Mouse (Mus musculus) forebrain, embryonic 14.5 days (tissue): ENCODE measurements around the gene Ptdss2. TPM values are rescaled to one million over a fixed set of nuclear protein-coding genes. Genes with fewer than 3 reads are reported as not detected.
A peak's percentile ranks its signal among the peaks of the same experiment; 100 is the strongest.

ENCODE experiments used
- ATAC-seq: fragments of 200-750 bp; cut with Nextera tagmentation; 2 replicates; pipeline ENCODE4 v1.8.0; 2017; ENCODE audit warnings: mild to moderate bottlenecking, moderate library complexity
- DNase-seq: peaks from one replicate; pipeline ENCODE4 v3.0.0-alpha.2; 2015; ENCODE audit warnings: low spot score
- H3K27ac ChIP-seq: fragments of 300-500 bp; sonication (generic); 2 replicates; pipeline ENCODE4 v1.5.1; 2014; ENCODE audit warnings: low read depth, mild to moderate bottlenecking, control low read depth, low read length, moderate library complexity
- H3K27me3 ChIP-seq: fragments of 300-500 bp; sonication (generic); replicated peaks from 2 replicates; pipeline ENCODE4 v1.6.1; 2014; ENCODE audit warnings: low read length, control low read depth, mixed read lengths; ENCODE audit not compliant: control insufficient read depth, insufficient read depth
- H3K36me3 ChIP-seq: fragments of 300-500 bp; sonication (generic); 2 replicates; pipeline ENCODE4 v1.6.1; 2014; ENCODE audit warnings: low read length, control low read depth; ENCODE audit not compliant: control insufficient read depth, insufficient read depth
- H3K4me1 ChIP-seq: fragments of 300-500 bp; sonication (generic); 2 replicates; pipeline ENCODE4 v1.6.1; 2014; ENCODE audit warnings: antibody characterized with exemption, low read length, control low read depth; ENCODE audit not compliant: control insufficient read depth, insufficient read depth
- H3K4me2 ChIP-seq: fragments of 300-500 bp; sonication (generic); 2 replicates; pipeline ENCODE4 v1.6.1; 2014; ENCODE audit warnings: mild to moderate bottlenecking, control low read depth, low read length
- H3K4me3 ChIP-seq: fragments of 300-500 bp; sonication (generic); 2 replicates; pipeline ENCODE4 v1.5.1; 2014; ENCODE audit warnings: low read depth, low read length, control low read depth
- H3K9ac ChIP-seq: fragments of 300-500 bp; sonication (generic); 2 replicates; pipeline ENCODE4 v1.6.1; 2014; ENCODE audit warnings: mild to moderate bottlenecking, low read length, control low read depth, moderate library complexity
- H3K9me3 ChIP-seq: fragments of 300-500 bp; sonication (generic); replicated peaks from 2 replicates; pipeline ENCODE4 v1.6.1; 2016; ENCODE audit warnings: low read length, control low read depth, mixed read lengths; ENCODE audit not compliant: control insufficient read depth
- WGBS: fragments of 180-500 bp; shearing (Covaris S2); extraction: QIAGEN DNeasy Blood & Tissue Kit; methylation state at CpG from one replicate; pipeline ENCODE4 v1.1.7; 2014; 5-methylcytosine and 5-hydroxymethylcytosine counted together
- polyA plus RNA-seq: library from polyadenylated mRNA; unstranded; fragments of >200 nt; fragmentation: Nextera tagmentation; extraction: Ambion mirVana; gene quantifications from 2 replicates; pipeline ENCODE4 v1.2.1, GENCODE M21; 2014

The Ptdss2 gene
- 81.2 and 82.1 TPM in 2 replicates for polyA plus RNA-seq

- H3K9me3 ChIP-seq, result no peaks in the 10 kb centered on the region
- DNase-seq (peak; percentile 14), ATAC-seq (no peak)
- H3K27ac ChIP-seq, result peak within 1 kb of the TSS; percentile 74
- H3K4me3 ChIP-seq, result peak within 1 kb of the TSS; percentile 46
- no peaks in the 10 kb centered on the region for H3K27me3 ChIP-seq
- H3K4me2 ChIP-seq, result peak within 1 kb of the TSS; percentile 59
- H3K4me1 ChIP-seq, result no peaks in the 10 kb centered on the region
- no peaks in the 10 kb centered on the region for H3K36me3 ChIP-seq
- peak within 1 kb of the TSS; percentile 72 for H3K9ac ChIP-seq
- WGBS, result 59% methylated on average over 14 of the region's 14 CpGs
Measured at GRCm38 (mm10) chr7:141122245-141122644, at the start of gene Ptdss2. Ptdss2 (plus strand) TSS chr7:141122382.

GRCm38 (mm10) chr7:141073782-141074181 lies 48.4 kb upstream of the Ptdss2 start:
- Histone ChIP-seq H3K9me3 (no peaks in the 10 kb centered on the region), H3K36me3 (peaks cover 1% of the 10 kb centered on the region; the same call in 1 of the 2 replicates), H3K4me1 (peaks cover 7% of the 10 kb centered on the region), H3K4me3 (no peak overlapping the region), H3K27ac (no peak overlapping the region), H3K9ac (no peak overlapping the region), H3K27me3 (peaks cover 4% of the 10 kb centered on the region; the same call in 1 of the 2 replicates), H3K4me2 (no peak overlapping the region)
- DNase-seq (no peak), ATAC-seq (no peak)
- WGBS, result 83% methylated on average over 4 of the region's 4 CpGs

- Histone ChIP-seq H3K4me2 (no peak within 1 kb of the TSS), H3K4me3 (no peak within 1 kb of the TSS), H3K9me3 (no peaks in the 10 kb centered on the region), H3K27ac (no peak within 1 kb of the TSS), H3K27me3 (no peaks in the 10 kb centered on the region), H3K4me1 (no peaks in the 10 kb centered on the region), H3K9ac (no peak within 1 kb of the TSS), H3K36me3 (no peaks in the 10 kb centered on the region)
- DNase-seq, result no peak
- 92% methylated on average over 15 of the region's 15 CpGs for WGBS
- ATAC-seq, result no peak
Measured at GRCm38 (mm10) chr7:141077841-141078240, 44.3 kb upstream of the Ptdss2 start, which contains the start of gene Pkp3. Pkp3 (plus strand) TSS chr7:141078218.

GRCm38 (mm10) chr7:141078876-141079275 lies 43.3 kb upstream of the Ptdss2 start:
- Histone ChIP-seq H3K27me3 (no peaks in the 10 kb centered on the region), H3K9ac (no peak overlapping the region), H3K27ac (no peak overlapping the region), H3K4me1 (no peaks in the 10 kb centered on the region), H3K9me3 (no peaks in the 10 kb centered on the region), H3K4me3 (no peak overlapping the region), H3K4me2 (no peak overlapping the region), H3K36me3 (no peaks in the 10 kb centered on the region)
- WGBS, result 87% methylated on average over 4 of the region's 4 CpGs
- no peak for ATAC-seq
- DNase-seq, result no peak

DNA sequence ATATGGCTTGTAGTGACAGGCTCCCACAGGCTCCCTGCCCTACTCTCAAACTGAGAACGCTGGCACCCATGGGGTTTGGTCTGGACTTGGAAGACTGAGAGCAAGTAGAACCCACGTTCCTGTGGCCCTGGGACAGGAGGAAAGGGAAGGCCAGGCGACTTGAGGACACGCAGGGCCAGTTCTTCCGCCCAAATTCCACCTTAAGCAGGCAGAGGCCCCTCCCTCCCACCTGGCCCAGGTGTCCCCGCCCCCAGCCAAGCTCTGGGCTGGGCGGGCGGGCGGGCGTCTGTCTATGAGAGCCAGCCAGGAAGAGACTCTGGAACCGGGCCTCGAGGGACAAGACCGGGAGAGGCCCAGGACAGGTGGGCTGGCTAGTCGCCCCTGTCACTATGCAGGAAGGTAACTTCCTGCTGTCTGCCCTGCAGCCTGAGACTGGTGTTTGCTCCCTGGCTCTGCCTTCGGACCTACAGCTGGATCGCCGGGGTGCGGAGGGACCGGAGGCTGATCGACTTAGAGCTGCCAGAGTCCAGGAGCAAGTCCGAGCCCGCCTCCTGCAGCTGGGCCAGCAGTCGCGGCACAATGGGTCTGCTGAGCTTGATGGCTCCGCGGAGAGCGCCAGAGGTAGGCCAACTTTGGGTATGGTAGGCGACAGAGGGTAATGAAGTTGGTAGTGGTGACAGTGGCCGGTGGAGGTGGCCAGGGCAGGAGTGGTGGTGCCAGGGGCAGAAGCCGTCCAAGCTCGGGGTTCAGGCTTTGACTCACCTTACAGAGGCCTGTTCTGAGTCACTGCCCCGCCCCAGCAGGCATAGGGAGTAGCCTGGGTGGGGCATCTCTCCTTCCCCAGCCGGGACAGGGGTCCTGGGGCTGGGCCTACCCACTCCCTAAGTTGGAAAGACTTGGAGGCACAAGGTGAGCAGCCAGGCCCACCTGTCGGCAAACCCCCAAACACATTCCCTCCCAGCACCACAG lies 42.4 kb upstream of the Ptdss2 start:
- Histone ChIP-seq H3K36me3 (no peaks in the 10 kb centered on the region), H3K4me1 (no peaks in the 10 kb centered on the region), H3K27ac (no peak overlapping the region), H3K9me3 (no peaks in the 10 kb centered on the region), H3K4me3 (no peak overlapping the region), H3K4me2 (no peak overlapping the region), H3K27me3 (no peaks in the 10 kb centered on the region), H3K9ac (no peak overlapping the region)
- DNase-seq, result no peak
- ATAC-seq, result no peak
- 28% methylated on average over 34 of the region's 34 CpGs for WGBS

GRCm38 (mm10) chr7:141087894-141088293 lies 34.3 kb upstream of the Ptdss2 start:
- Histone ChIP-seq H3K4me3 (no peak overlapping the region), H3K4me1 (no peaks in the 10 kb centered on the region), H3K36me3 (no peaks in the 10 kb centered on the region), H3K27ac (no peak overlapping the region), H3K9me3 (no peaks in the 10 kb centered on the region), H3K9ac (no peak overlapping the region), H3K4me2 (no peak overlapping the region), H3K27me3 (peaks cover 17% of the 10 kb centered on the region)
- DNase-seq (no peak), ATAC-seq (no peak)
- 59% methylated on average over 8 of the region's 8 CpGs for WGBS

DNA sequence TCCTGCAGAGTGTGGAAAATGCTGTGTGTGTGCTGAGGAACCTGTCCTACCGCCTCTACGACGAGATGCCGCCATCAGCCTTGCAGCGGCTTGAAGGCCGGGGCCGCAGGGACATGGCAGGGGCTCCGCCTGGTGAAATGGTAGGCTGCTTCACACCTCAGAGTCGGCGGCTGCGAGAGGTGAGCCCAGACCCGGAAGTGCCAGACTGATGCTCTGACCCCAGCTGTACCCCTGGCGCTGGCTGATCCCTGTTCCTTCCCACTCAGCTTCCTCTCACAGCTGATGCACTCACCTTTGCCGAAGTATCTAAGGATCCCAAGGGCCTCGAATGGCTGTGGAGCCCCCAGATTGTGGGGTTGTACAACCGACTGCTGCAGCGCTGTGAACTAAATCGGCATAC lies 33.7 kb upstream of the Ptdss2 start:
- Histone ChIP-seq H3K36me3 (no peaks in the 10 kb centered on the region), H3K9me3 (no peaks in the 10 kb centered on the region), H3K4me3 (no peak overlapping the region), H3K4me1 (no peaks in the 10 kb centered on the region), H3K27ac (no peak overlapping the region), H3K27me3 (peaks cover 17% of the 10 kb centered on the region), H3K4me2 (no peak overlapping the region), H3K9ac (no peak overlapping the region)
- DNase-seq (no peak), ATAC-seq (no peak)
- 31% methylated on average over 18 of the region's 18 CpGs for WGBS

GRCm38 (mm10) chr7:141090228-141090627 lies 32.0 kb upstream of the Ptdss2 start:
- ATAC-seq, result no peak
- Histone ChIP-seq H3K4me3 (no peak overlapping the region), H3K27me3 (peaks cover 17% of the 10 kb centered on the region)

More at GRCm38 (mm10) chr7:141090228-141090627, 32.0 kb upstream of the Ptdss2 start:
- no peaks in the 10 kb centered on the region for H3K4me1 ChIP-seq
- no peak overlapping the region for H3K27ac ChIP-seq
- no peaks in the 10 kb centered on the region for H3K36me3 ChIP-seq
- H3K9ac ChIP-seq, result no peak overlapping the region
- no peak for DNase-seq
- no peaks in the 10 kb centered on the region for H3K9me3 ChIP-seq
- no peak overlapping the region for H3K4me2 ChIP-seq
- 44% methylated on average over 8 of the region's 8 CpGs for WGBS
